Mouse (Mus musculus) embryonic fibroblast, embryonic 13.5 days (primary cell): ENCODE measurements at regions not wholly inside any gene's neighbourhood (a gene's known extent, or its start where the extent isn't known, plus 50 kb on each side); places are given as distances from the start of the nearest gene placed in this dataset.

ENCODE experiments used
- CTCF ChIP-seq: IDR thresholded peaks from 2 replicates; pipeline ENCODE4 v1.5.1; 2011; ENCODE audit warnings: mild to moderate bottlenecking, control low read depth, low read length, moderate library complexity, borderline replicate concordance; ENCODE audit not compliant: insufficient read depth
- POLR2A ChIP-seq: IDR thresholded peaks from 2 replicates; pipeline ENCODE4 v1.6.1; 2011; ENCODE audit warnings: low read depth, mild to moderate bottlenecking, control low read depth, low read length, moderate library complexity

GRCm38 (mm10) chr2:147979660-147980364 lies 67.0 kb downstream of the Foxa2 start:
- TF ChIP-seq CTCF: no peak
- TF ChIP-seq POLR2A: no peak
